Mouse (Mus musculus): ENCODE measurements around the gene Gm19426. TPM values are rescaled to one million over a fixed set of nuclear protein-coding genes. Genes with fewer than 3 reads are reported as not detected.

Gm19426 gene
- polyA plus RNA-seq, 2 experiments = 0.98 to 1.8 TPM

GRCm38 (mm10) chr2:84720718-84721117, 22.7 kb downstream of the Gm19426 start:
- H3K36me3 ChIP-seq (replicated peaks; ENCODE audit: control insufficient read depth, insufficient read depth, low read depth) = peaks cover 40% of the 10 kb centered on the region
- no peak for ATAC-seq (ENCODE audit: insufficient read depth)

GRCm38 (mm10) chr2:84717357-84717756, 26.1 kb downstream of the Gm19426 start:
- peaks cover 11% of the 10 kb centered on the region for H3K36me3 ChIP-seq (replicated peaks; ENCODE audit: control insufficient read depth, insufficient read depth, low read depth)
- DNase-seq (ENCODE audit: low read depth in 3 of 3, low spot score in 3 of 3) (no peak), ATAC-seq (ENCODE audit: insufficient read depth) (no peak)
- H3K4me3 ChIP-seq (ENCODE audit: insufficient read depth in 1 of 2, low read depth in 2 of 2, low read length in 2 of 2) = no peak overlapping the region
- TF ChIP-seq CTCF (IDR thresholded peaks at IDR 0.05; ENCODE audit: low read depth) (no peak), EP300 (IDR thresholded peaks at IDR 0.05; ENCODE audit: low read depth) (no peak)
- H3K4me1 ChIP-seq (replicated peaks; ENCODE audit: control insufficient read depth in 2 of 2, insufficient read depth in 2 of 2, low read length in 1 of 2) = peaks cover 22 to 27% of the 10 kb centered on the region in 2 experiments
- H3K9me3 ChIP-seq (ENCODE audit: control insufficient read depth, low read length) = no peaks in the 10 kb centered on the region
- peak overlapping the region; percentile 87 for H3K4me2 ChIP-seq (ENCODE audit: low read depth)
- no peaks in the 10 kb centered on the region for H3K27me3 ChIP-seq (ENCODE audit: control insufficient read depth, insufficient read depth, low read length)
- peak overlapping the region; percentile 82 for H3K27ac ChIP-seq
- H3K9ac ChIP-seq (replicated peaks) = peak overlapping the region; percentile 49
- 79% methylated on average over 4 of the region's 4 CpGs for WGBS (ENCODE audit: insufficient replicate concordance)

More at GRCm38 (mm10) chr2:84720718-84721117, 22.7 kb downstream of the Gm19426 start:
- Histone ChIP-seq H3K9me3 (ENCODE audit: control insufficient read depth, low read length) (no peaks in the 10 kb centered on the region), H3K4me2 (ENCODE audit: low read depth) (no peak overlapping the region), H3K27ac (no peak overlapping the region), H3K9ac (replicated peaks) (no peak overlapping the region), H3K4me1 (replicated peaks; ENCODE audit: control insufficient read depth in 2 of 2, insufficient read depth in 2 of 2, low read length in 1 of 2) (peaks cover 23 to 25% of the 10 kb centered on the region in 2 experiments), H3K27me3 (ENCODE audit: control insufficient read depth, insufficient read depth, low read length) (no peaks in the 10 kb centered on the region), H3K4me3 (ENCODE audit: insufficient read depth in 1 of 2, low read depth in 2 of 2, low read length in 2 of 2) (no peak overlapping the region)
- DNase-seq (ENCODE audit: low read depth in 3 of 3, low spot score in 3 of 3) = no peak
- TF ChIP-seq EP300 (IDR thresholded peaks at IDR 0.05; ENCODE audit: low read depth) (no peak), CTCF (IDR thresholded peaks at IDR 0.05; ENCODE audit: low read depth) (no peak)
- 84% methylated on average over 2 of the region's 2 CpGs for WGBS (ENCODE audit: insufficient replicate concordance)

GRCm38 (mm10) chr2:84716423-84717355, 26.8 kb downstream of the Gm19426 start:
- Histone ChIP-seq H3K4me2 (ENCODE audit: low read depth) (peak overlapping the region; percentile 87), H3K9me3 (ENCODE audit: control insufficient read depth, low read length) (no peaks in the 10 kb centered on the region), H3K9ac (replicated peaks) (peak overlapping the region; percentile 92), H3K27me3 (ENCODE audit: control insufficient read depth, insufficient read depth, low read length) (no peaks in the 10 kb centered on the region), H3K4me1 (replicated peaks; ENCODE audit: control insufficient read depth in 2 of 2, insufficient read depth in 2 of 2, low read length in 1 of 2) (peaks cover 22 to 26% of the 10 kb centered on the region in 2 experiments), H3K36me3 (replicated peaks; ENCODE audit: control insufficient read depth, insufficient read depth, low read depth) (peaks cover 4% of the 10 kb centered on the region; the same call in 1 of the 2 replicates), H3K27ac (peak overlapping the region; percentile 98), H3K4me3 (ENCODE audit: insufficient read depth in 1 of 2, low read depth in 2 of 2, low read length in 2 of 2) (peak overlapping the region; percentile 77 to 98)
- WGBS (ENCODE audit: insufficient replicate concordance) = 11% methylated on average over 9 of the region's 9 CpGs
- DNase-seq (ENCODE audit: low read depth in 3 of 3, low spot score in 3 of 3) (no peak), ATAC-seq (ENCODE audit: insufficient read depth) (no peak)
- TF ChIP-seq EP300 (IDR thresholded peaks at IDR 0.05; ENCODE audit: low read depth) = peak; percentile 27; the same call in 1 of the 2 replicates
- no peak for TF ChIP-seq CTCF (IDR thresholded peaks at IDR 0.05; ENCODE audit: low read depth)

GRCm38 (mm10) chr2:84715562-84716361, 27.7 kb downstream of the Gm19426 start:
- TF ChIP-seq CTCF (IDR thresholded peaks at IDR 0.05; ENCODE audit: low read depth) = no peak
- no peak for TF ChIP-seq EP300 (IDR thresholded peaks at IDR 0.05; ENCODE audit: low read depth)
- Histone ChIP-seq H3K9ac (replicated peaks) (peak overlapping the region; percentile 92), H3K27ac (peak overlapping the region; percentile 98), H3K36me3 (replicated peaks; ENCODE audit: control insufficient read depth, insufficient read depth, low read depth) (peaks cover 7% of the 10 kb centered on the region), H3K9me3 (ENCODE audit: control insufficient read depth, low read length) (no peaks in the 10 kb centered on the region), H3K4me3 (ENCODE audit: insufficient read depth in 1 of 2, low read depth in 2 of 2, low read length in 2 of 2) (peak overlapping the region; percentile 77 to 98), H3K4me1 (replicated peaks; ENCODE audit: control insufficient read depth in 2 of 2, insufficient read depth in 2 of 2, low read length in 1 of 2) (peaks cover 14 to 20% of the 10 kb centered on the region in 2 experiments), H3K27me3 (ENCODE audit: control insufficient read depth, insufficient read depth, low read length) (no peaks in the 10 kb centered on the region), H3K4me2 (ENCODE audit: low read depth) (peak overlapping the region; percentile 87)
- WGBS (ENCODE audit: insufficient replicate concordance) = under 1% methylated on average over 33 of the region's 33 CpGs
- peak; percentile 94 to 95 (median 95) for DNase-seq (ENCODE audit: low read depth in 3 of 3, low spot score in 3 of 3)
- peak; percentile 85 for ATAC-seq (ENCODE audit: insufficient read depth)
